Mouse (Mus musculus): ENCODE data around the gene Rabep2.
A peak's percentile ranks its signal among the peaks of the same experiment; 100 is the strongest.
"Not testable (repeated sequence)": the region's sequence is repeated elsewhere in the genome, so short reads cannot be mapped to it uniquely, and the experiment has no call there.

The Rabep2 gene

GRCm38 (mm10) chr7:126465246-126466030 is 36.9 kb downstream of the Rabep2 start:
- DNase-seq = no peak

GRCm38 (mm10) chr7:126466116-126466515 is 37.6 kb downstream of the Rabep2 start:
- DNase-seq = no peak

- DNase-seq = no peak
Measured at GRCm38 (mm10) chr7:126466707-126467106, 38.1 kb downstream of the Rabep2 start.

- DNase-seq = peak; percentile 60
Measured at GRCm38 (mm10) chr7:126467271-126467670, 38.7 kb downstream of the Rabep2 start.

- DNase-seq = no peak
Measured at GRCm38 (mm10) chr7:126467834-126468627, 39.5 kb downstream of the Rabep2 start.

- DNase-seq = no peak
Measured at GRCm38 (mm10) chr7:126470077-126470476, 41.5 kb downstream of the Rabep2 start.

- DNase-seq = no peak
Measured at GRCm38 (mm10) chr7:126471361-126471760, 42.8 kb downstream of the Rabep2 start.

- no peak for DNase-seq
Measured at GRCm38 (mm10) chr7:126471853-126472252, 43.3 kb downstream of the Rabep2 start.

GRCm38 (mm10) chr7:126472306-126472705 is 43.7 kb downstream of the Rabep2 start:
- DNase-seq = no peak

- DNase-seq = no peak
Measured at GRCm38 (mm10) chr7:126472713-126473112, 44.2 kb downstream of the Rabep2 start.

- DNase-seq = no peak
Measured at GRCm38 (mm10) chr7:126473470-126474086, 45.0 kb downstream of the Rabep2 start.

- no peak for DNase-seq
Measured at GRCm38 (mm10) chr7:126474486-126474955, 46.0 kb downstream of the Rabep2 start.

GRCm38 (mm10) chr7:126474993-126475581 is 46.5 kb downstream of the Rabep2 start, which contains the start of gene Sh2b1:
TSS of gene Sh2b1 (minus strand) at chr7:126475424.
- DNase-seq = peak; percentile 86

GRCm38 (mm10) chr7:126481699-126482098 is 53.1 kb downstream of the Rabep2 start:
- no peak for DNase-seq

GRCm38 (mm10) chr7:126482392-126482871 is 53.9 kb downstream of the Rabep2 start:
- DNase-seq = peak; percentile 89

- DNase-seq = peak; percentile 93
Measured at GRCm38 (mm10) chr7:126487052-126487483, 58.5 kb downstream of the Rabep2 start, which contains the start of gene Tufm. TSS of gene Tufm (plus strand) at chr7:126487361.

- not testable (repeated sequence) for DNase-seq
Measured at GRCm38 (mm10) chr7:126487617-126488385, 59.2 kb downstream of the Rabep2 start.

- no peak for DNase-seq
Measured at GRCm38 (mm10) chr7:126491005-126491404, 62.4 kb downstream of the Rabep2 start.

GRCm38 (mm10) chr7:126491973-126492372 is 63.4 kb downstream of the Rabep2 start:
- no peak for DNase-seq

- DNase-seq = no peak
Measured at GRCm38 (mm10) chr7:126494120-126494519, 65.6 kb downstream of the Rabep2 start.

- no peak for DNase-seq
Measured at GRCm38 (mm10) chr7:126496475-126496874, 67.9 kb downstream of the Rabep2 start.

GRCm38 (mm10) chr7:126497966-126498365 is 69.4 kb downstream of the Rabep2 start:
- DNase-seq = no peak
